Mouse (Mus musculus) adrenal gland (tissue): ENCODE data around the gene Esrrb.

Source experiments
- intact Hi-C: fragments of 180-260 bp; cut with DNase I; formaldehyde crosslinking; loops from one replicate; pipeline ENCODE4 v1.15.1; 2025

Gene Esrrb

GRCm38 (mm10) chr12:86402718-86403117 is 41.8 kb downstream of the Esrrb start:
- intact Hi-C loops = loop anchor here (2.0 to 10.0 kb wide), 2 partner anchors 212 to 270 kb away; no protein-coding TSS in a partner anchor

- intact Hi-C loops = no loop called here
Observed at GRCm38 (mm10) chr12:86421490-86421904, 60.6 kb downstream of the Esrrb start.

GRCm38 (mm10) chr12:86422166-86422910 is 61.4 kb downstream of the Esrrb start:
- intact Hi-C loops = no loop called here

DNA sequence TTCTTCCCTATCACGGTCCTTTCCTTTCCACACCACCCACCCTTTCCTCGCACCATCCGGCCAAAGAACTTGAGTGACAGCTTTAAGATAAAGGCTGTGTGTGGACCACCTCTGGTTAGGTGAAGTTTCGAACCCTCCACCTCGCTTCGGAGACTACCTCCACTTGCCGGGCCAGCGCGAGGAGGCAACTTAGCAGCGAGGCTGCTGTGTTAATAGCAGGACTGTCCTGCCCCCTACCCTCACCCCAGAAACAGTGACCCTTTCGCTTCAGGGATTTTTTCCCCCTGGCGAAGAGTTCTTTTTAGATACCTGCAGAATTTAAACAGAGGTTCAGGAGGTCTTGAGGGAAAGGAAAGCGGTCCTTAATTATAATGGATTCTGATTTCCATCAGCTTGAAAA is 62.2 kb downstream of the Esrrb start:
- intact Hi-C loops = no loop called here

- intact Hi-C loops = no loop called here
Observed at GRCm38 (mm10) chr12:86427585-86427984, 66.7 kb downstream of the Esrrb start.

DNA sequence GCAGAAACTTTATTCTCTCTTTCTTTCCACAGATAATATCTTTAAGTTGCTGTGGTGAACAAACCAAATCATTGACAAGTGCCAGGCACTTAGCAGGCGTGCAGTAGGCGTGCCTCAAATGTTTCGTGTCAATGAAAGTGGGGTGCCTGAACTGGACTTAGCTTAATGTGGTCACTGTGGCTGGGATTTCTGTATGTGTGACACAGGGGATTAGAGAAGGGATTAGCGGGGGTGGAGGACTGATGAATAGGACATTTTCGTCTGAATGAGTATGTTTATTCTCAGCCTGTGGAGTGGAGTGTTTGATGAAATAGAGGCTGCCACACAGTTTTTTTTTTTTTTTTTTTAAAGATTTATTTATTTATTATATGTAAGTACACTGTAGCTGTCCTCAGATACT is 70.8 kb downstream of the Esrrb start:
- intact Hi-C loops = loop anchor here (10.0 kb wide), 1 partner anchor 183 kb away; no protein-coding TSS in a partner anchor

DNA sequence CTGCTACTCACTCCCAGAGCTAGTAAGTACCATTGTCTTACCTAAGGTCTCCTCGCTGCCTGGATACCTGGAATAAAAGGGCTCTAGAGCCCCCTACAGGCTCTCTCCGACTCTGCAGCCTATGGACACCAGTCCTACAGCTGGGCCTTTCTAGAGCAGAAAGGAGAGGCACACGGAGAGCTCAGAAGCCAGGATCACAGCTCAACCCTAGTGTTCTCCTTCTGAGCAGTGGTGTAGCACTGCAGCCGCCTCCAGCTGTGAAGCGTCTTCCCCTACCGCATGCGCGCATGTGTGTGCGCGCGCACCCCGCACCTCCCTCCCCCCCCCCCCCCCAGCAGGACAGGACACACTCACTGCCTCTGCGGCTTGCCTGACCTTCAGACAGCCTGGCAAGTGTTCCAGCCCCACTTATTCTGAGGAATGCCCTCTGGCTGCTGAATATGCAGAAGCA is 72.5 kb downstream of the Esrrb start:
- intact Hi-C loops = loop anchor here (10.0 kb wide), 1 partner anchor 181 kb away; no protein-coding TSS in a partner anchor

DNA sequence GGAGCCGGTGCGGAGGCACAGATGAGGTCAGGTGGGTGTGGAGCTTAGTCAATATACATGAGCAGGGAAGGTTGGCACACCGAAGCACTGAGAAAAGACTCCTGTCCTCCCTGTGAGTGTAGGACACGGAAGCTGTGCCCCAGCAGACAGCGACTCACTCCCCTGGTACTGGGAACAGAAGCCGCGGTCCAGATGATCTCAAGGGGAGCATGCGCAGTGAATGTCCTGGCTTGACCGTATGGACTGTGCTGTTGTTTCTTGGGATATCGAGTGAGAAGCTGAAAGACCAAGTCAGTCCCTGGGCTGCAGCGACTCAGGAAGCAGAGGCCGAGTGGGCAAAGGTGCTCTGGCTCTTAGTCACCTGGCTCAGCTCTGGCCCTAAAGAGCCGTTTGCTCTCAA is 74.7 kb downstream of the Esrrb start:
- intact Hi-C loops = loop anchor here (10.0 kb wide), 1 partner anchor 179 kb away; no protein-coding TSS in a partner anchor

DNA sequence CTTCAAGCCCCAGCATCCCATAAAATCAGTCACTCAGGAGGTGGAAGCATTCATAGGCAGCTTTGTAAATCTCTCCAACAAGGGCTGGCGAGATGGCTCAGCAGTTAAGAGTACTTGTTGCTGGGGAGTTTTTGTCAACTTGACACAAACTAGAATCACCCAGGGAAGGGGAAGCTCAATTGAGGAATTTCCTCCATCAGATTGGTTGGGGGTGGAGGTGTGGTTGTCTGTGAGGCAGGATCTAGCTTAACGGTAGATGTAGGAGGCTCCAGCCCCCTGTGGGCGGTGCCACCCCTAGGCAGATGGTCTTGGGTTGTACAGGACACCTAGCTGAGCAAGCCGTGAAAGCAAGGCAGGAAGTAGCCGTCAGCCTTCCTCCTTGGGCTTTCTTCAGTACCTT is 89.9 kb downstream of the Esrrb start:
- intact Hi-C loops = no loop called here

- intact Hi-C loops = no loop called here
Observed at GRCm38 (mm10) chr12:86455009-86455408, 94.1 kb downstream of the Esrrb start.

DNA sequence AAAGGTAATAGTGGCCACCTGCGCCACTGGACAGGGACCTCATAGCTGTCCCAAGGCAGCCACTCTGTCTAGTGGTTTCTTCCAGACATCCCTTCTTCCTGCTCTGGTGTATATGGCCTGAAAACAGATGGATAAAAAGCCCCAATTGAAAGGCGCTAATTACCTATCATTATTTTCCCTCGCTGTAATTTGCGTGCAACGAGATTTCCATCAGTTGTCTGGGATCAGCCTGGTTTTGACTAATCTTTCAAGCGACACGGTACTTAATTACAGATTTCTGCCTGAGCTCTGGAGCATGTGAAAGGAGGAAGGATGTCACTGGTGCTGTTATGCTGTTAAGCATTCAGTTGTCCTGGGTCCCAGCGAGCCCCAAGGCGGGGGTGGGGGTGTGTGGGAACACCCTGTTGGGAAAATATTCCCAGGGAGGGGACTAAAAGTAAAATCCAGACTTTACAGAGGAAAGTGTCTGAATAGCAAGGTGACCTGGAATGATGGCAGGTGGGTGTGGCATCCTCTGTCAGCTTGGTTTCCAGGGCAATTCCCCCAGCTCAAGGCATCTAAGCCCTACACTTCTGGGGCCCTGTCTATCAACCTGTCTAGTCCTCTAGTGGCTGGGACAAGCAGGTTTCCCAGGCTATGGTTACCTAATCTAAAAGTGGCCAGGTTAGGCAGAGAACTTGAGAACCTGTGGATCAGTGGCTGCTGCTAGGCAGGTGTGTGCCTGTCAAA is 102.0 kb downstream of the Esrrb start:
- intact Hi-C loops = no loop called here

DNA sequence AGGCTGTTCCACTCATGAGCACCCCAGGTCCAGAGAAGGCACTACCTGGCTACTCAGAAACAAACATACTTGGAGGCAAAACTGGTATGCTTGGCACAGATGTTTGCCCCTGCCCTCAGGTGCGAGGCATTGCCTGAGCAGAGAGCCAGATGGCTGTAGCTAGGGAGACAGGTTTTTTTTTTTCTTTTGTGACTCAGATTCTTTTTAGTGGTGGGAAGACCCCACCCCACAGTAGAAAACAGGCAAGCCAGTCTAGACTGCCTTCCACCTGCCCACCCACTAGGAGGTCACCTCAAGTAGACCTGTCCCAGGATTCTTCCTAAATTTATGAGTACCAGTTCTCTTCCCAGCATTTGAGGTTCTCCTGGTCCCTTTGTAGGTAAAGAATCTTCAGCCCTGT is 103.5 kb downstream of the Esrrb start:
- intact Hi-C loops = no loop called here

- intact Hi-C loops = no loop called here
Observed at GRCm38 (mm10) chr12:86466180-86466579, 105.3 kb downstream of the Esrrb start.

DNA sequence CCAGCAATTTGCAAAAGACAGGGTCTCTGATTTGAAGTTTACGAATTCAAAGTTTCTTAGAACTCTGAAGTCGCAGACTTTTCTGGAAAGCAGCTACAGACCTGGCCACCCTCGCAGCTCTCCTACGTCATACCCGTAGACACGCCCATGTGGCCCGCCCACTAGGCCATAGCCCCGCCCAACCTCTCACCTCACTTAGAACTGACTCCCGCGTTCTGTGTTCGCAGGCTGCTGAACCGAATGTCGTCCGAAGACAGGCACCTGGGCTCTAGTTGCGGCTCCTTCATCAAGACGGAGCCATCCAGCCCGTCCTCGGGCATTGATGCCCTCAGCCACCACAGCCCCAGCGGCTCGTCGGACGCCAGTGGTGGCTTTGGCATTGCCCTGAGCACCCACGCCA is 109.0 kb downstream of the Esrrb start:
- intact Hi-C loops = no loop called here

DNA sequence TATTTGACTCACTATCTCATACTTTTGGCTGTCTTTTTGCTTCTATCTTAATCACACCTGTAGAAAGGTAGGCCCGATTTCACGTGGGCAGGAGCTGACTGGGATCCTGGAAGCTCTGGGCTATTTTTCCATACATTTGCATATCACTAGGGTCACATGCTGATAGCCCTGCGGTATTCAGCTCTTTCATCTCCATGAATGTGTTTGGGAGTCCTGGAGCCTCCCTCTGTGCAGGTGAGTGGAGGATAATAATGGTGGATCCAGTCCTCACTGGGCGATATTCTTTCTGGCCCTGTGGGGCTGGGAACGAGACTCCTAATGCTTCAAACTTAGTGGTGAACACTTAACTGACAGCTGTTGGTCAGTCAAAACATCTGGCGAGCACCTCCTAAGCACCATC is 110.0 kb downstream of the Esrrb start:
- intact Hi-C loops = no loop called here

- intact Hi-C loops = no loop called here
Observed at GRCm38 (mm10) chr12:86473630-86474029, 112.7 kb downstream of the Esrrb start.

- intact Hi-C loops = no loop called here
Observed at GRCm38 (mm10) chr12:86475994-86476393, 115.1 kb downstream of the Esrrb start.

DNA sequence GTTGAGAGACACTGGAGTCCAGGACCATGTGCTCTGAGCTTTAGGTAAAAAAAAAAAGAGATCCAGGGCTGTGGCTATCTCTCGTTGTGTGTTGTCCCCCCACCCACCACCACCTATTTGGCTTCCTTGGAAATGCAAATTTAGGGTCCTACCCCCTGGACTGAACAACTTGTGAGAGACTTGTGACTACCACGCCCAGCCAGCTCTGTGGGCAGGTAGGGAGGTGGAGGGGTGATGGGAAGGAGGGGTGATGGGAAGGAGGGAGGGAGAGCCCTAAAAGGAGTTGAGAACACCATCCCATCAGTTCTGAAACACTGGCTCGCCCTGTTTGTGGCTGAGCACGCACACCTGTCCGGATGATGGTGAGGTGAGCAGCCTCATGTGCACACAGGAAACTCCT is 118.0 kb downstream of the Esrrb start:
- intact Hi-C loops = no loop called here

GRCm38 (mm10) chr12:86482029-86482428 is 121.1 kb downstream of the Esrrb start:
- intact Hi-C loops = no loop called here

- intact Hi-C loops = no loop called here
Observed at GRCm38 (mm10) chr12:86483413-86483841, 122.5 kb downstream of the Esrrb start.

DNA sequence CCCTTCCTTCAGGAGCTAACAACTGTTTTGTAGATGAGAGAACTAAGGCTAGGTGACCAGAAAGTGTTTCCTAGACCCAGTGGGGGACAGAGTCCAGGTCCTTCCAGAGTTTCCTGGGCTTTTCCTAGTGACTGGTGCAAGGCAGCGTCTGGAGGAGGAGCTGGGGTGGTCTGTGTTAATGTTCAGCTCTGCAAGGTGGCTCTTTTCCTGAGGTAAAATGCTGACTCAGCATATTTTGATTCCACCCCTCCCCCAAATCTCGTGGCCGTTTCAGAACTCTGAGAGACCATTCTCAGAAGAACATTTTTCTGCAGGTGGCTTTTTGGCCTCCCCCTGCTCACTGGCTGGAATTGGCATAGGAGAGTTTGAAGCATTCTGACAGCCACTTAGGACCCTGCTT is 127.1 kb downstream of the Esrrb start:
- intact Hi-C loops = no loop called here

DNA sequence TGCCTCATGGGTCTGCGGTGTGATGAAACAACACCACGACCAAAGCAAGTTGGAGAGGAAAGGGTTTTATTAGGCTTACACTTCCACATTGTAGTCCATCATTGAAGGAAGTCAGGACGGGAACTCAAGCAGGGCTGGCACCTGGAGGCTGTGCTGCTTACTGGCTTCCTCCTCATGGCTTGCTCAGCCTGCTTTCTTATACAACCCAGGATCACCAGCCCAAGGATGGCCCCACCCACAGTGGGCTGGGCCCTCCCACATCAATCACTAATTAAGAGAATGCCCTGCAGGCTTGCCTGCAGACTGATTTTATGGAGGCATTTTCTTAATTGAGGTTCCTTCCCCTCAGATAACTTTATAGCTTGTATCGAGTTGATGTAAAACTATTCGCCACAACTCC is 129.1 kb downstream of the Esrrb start:
- intact Hi-C loops = no loop called here
